Mouse (Mus musculus): Measurements from ENCODE around the gene Slc38a8.

DNA sequence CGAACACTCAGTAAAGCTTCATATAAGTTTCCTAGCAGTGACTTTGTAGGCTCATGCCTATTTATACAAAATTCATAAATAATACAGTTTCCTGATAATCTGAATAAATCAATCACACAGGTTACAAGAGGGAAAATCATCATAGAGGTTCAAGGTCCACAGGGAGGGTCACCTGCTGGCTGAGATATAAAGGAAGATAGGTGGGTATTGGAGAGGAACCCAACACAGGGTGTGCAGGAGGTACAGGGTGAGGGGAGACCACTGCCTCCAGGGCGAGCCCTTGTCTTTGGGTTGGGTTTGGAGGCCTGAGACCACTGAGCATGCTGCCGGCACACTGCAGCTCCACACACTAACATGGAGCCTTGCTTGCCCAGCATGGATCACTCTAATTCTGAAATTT, 29.9 kb upstream of the Slc38a8 start:
- TF ChIP-seq EP300 (IDR thresholded peaks at IDR 0.05) (no peak), CTCF (IDR thresholded peaks at IDR 0.05) (no peak)
